Mouse (Mus musculus): Measurements from ENCODE around the gene Rad51ap1.

The Rad51ap1 gene

DNA sequence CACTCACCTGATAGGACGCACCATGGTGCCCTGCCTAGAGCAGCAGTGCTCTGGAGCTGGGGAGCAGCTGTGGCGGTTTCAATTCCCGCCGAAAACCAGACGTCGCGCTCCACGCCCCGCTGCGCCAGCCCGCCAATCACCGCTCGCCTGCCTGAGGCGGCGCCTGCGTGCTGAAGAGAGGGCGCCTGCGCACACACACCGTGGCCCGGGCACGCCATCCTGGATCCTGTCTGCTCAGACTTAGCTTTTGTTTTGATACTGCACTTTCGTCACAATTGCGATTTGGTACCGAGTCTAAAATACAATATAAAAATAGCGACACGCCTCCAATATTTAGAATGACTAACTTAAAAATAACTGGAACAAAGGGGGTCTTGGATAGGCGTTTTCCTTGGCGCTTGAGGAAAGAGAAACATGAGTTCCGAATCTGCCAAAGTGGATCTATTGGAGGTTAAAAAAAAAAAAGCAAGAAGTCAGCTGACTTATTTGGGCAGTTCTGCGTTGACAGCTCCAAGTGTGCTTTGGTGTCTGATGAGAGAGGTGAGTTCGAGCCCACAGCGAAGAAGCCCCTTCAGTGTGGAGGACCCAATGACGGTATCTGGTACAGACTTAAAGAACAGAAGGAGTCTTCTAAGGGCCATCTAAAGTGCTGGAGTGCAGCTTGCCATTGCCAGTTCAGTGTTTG, at the start of gene Rad51ap1, which contains the start of gene D6Wsu163e:
Rad51ap1 (minus strand) TSS at position 101 of the 685 bp plus-strand sequence.
D6Wsu163e (plus strand) TSS at position 476 of the 685 bp plus-strand sequence.
- peak; percentile 92 for DNase-seq (ENCODE audit: low spot score)

DNA sequence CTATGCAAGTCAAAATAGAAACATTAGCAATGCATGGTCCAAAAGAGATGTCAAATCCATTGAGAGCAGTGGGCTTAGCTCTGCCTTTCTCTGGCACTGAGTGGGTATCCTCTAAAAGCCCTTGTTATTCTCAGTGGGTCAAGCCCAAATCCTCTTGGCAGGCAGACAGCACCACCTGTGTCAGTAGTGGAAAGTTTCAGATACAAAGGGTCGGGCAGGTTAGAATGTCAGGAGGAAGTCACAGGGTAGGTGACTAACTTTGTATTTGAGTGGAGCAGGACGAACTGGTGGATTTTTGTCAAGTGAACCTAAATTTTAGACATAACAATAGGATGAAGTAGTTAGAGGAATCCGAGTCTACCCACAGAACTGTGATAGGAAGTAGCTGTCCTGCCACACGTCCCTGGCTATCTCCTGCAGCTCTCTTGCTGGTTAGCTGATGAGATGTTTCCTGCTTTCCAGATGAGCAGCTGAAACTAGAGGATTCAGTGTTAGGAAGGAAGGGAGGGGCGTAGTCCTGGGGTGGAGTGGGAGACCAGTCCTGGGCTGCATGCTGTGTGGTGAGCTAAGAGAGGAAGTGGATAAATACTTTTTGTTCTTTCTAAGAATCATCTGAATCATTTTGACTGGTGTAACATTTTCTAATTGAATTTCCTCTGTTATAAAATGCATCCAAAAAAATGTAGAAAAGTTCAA, 42.3 kb upstream of the Rad51ap1 start:
- no peak for DNase-seq (ENCODE audit: low spot score)

DNA sequence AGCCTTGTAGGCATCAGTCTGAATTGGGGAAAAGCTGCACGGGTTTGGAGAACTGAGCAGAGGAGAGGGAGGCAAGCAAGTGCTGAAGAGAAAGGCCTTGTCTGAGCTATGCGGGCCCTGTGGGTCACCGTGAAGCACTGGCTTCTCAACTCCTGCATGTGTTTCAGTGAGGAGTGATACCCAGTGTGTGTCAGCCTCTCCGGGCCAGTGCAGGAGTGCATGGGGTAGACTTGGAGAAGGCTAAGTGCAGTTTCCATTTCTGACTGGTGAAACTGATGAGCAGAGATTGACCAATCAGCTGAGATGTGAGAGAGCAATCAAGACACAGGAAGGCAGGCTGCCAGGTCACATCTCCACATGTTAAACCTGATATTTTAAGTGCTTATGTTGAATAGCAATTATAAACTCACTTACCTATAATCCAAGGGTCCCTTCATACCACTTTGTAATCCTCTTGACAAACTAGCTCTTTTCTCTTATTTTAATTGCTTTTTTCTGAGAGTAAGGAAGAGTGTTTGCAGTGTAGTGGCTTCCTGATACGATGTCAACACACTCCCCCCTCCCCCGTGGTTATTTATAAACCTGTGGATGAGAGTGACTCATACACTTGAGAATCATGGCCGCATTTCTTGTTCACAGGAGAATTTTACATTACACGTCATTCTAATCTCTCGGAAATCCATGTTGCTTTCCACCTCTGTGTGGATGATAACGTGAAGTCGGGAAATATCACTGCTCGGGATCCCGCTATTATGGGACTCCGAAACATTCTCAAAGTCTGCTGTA, 27.0 kb upstream of the Rad51ap1 start:
- no peak for DNase-seq (ENCODE audit: low spot score)

DNA sequence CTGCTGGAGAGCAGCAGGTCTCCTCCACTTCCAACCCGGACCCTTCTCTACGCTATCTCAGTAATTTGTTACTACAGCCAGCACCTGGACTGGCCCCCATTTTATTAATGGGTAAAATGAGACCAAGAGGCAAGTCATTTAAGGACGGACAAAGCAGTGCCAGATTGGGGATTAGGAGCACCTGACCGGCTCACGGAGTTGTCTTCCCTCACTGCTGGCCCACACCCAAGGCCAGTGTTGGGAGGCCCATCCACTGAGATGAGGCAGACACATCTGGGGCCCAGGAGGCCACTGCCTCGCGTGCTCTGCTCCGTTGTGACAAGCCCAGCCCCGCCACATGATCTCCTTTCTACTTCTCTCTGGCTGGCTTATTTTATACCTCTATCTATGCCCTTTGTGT, 24.0 kb upstream of the Rad51ap1 start:
- no peak for DNase-seq (ENCODE audit: low spot score)

DNA sequence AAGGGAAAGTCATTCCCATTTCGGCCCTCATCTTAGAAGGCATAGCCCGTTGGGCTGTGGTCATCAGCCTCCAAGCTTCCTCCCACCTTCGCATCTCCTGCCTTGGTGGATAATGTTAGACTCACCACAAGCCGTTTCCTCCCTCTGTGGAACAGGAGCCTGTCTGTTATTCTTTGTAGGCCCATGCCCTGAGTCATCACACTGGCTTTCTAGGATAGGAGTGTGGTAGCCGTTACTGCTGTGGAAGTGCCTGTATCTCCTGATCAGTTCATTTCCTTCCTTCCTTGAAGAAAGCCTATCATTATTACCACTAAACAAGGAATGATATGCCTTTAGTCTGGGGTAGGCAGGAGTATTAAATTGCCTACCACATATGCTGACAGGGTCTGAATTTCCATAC, 23.3 kb upstream of the Rad51ap1 start:
- DNase-seq (ENCODE audit: low spot score) = no peak

DNA sequence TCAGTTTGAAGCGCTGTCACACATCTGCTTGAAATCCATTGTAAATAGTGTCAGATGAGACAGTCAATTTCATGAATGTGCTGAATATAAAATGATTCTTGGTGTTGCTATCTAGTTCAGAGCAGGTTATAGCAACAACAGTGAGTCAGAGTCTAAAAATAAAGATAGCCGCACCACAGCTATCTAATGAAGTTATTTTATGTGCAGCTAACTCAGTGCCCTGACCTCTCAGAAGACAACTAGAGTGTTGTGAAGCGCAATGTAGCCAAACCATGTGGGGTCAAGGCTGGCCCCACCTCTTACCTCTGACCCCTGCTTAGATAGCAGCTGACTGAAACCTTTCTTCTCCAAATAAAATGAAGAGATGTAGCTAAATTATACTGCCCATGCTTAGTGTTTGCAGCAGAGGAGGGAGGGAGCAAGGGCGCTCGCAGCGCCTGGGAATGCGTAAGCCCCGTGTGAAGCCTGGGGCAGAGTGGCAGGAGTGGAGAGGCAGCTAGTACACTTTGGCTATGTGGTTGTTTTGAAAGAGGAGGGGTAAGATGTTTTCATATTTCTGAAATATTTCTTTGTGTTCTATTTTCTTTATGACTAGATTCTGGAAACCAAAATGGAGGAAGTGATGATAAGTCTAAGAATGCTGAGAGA, 22.1 kb upstream of the Rad51ap1 start:
- no peak for DNase-seq (ENCODE audit: low spot score)

DNA sequence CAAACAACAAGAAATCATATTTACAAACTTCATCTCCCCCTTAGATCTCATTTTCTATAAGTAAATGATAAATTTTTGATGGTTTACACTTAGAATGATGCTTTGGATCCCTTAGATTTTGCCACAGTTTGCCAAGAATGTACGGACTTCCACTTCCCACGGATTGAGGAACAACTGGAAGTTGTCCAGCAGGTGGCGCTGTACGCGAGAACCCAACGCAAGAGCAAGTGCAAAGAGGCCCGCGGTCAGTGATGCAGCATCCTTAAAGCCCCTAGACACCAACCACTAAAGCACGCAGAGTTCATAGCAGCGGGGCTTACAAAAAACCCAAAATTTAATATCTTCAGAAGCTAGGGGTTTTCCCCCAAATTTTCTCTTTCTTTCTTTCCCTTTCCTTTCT, 16.3 kb upstream of the Rad51ap1 start:
- peak; percentile 62 for DNase-seq (ENCODE audit: low spot score)

DNA sequence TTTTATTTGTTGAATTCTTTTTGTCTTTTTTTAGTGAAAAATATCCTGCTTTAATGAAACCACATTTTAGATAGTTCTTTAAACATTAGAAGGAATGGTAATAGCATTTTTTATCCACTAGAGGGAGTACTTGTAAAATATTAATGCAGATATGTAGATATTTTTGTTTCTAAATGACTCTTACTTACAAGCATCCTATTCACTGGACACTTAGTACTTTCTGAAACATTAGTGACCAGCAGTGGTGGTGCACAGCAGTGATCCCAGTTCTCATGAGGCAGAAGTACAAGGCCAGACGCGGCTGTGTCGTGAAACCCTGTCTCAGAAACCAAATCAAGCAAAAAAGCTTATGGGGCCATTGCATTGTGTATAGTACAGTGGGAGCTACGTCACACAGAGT, 8.9 kb upstream of the Rad51ap1 start:
- no peak for DNase-seq (ENCODE audit: low spot score)

DNA sequence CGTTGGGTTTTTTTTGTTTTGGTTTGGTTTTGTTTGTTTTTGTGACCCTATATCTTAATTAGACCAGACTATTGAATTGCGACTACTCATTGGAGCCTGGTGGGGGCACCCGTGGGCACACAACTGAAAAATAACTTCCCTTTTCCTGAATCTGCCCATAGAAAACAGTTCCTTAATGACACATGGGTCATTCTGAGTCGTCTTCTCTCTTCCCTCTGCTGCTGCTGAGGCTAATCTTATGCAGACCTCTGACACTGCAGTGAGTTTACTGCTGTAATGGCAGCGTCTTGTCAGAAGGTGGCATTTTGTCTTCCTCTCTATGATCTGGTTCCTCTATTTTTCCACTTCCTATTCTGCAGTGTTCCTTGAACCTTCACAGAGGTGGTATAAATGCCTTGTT, 1.1 kb upstream of the Rad51ap1 start:
- DNase-seq (ENCODE audit: low spot score) = peak; percentile 46

DNA sequence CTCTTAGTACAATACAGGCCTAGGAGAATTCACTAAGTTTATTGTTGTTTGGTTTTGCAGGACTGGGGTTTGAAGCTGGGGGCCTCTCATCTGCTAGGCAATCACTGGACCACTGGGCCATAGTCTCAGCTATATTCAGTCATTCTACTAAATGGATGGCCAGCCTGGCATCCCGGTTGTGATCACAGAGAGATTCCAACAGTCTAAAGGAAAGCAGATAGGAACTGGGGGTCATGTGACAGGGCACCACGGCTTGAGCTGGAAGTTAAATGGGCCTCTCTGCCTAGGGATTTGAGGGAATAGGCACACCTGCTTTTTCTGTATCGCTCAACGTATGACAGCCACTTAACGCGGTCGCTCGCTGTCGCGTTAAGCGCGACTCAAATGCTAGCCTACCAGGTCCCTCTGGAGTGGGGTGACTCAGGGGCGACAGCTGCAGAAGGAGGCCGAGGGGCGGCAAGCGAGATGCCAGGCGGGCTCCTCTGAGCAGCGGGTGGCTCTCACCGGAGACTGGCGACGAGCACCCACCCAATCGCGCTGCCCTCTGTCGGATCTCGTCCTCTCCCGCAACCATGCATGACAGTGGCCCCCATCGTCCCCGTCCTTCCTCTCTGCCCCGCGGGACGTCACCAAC, 417 bp downstream of the Rad51ap1 start:
- peak; percentile 49 for DNase-seq (ENCODE audit: low spot score)

DNA sequence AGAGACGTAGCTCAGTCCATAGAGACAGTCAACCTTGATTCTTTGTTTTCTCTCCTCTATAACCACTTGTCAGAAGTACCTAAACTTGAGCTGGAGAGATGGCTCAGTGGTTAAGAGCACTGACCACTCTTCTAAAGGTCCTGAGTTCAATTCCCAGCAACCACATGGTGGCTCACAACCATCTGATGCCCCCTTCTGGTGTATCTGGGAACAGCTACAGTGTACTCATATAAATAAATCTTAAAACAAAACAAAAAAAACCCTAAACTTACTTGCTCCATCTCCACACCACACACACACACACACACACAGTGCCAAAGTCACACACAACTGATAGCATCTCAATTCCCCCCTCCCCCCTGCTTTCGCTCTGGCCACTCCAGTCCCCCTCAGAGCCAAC, 1.3 kb downstream of the Rad51ap1 start:
- DNase-seq (ENCODE audit: low spot score) = no peak

DNA sequence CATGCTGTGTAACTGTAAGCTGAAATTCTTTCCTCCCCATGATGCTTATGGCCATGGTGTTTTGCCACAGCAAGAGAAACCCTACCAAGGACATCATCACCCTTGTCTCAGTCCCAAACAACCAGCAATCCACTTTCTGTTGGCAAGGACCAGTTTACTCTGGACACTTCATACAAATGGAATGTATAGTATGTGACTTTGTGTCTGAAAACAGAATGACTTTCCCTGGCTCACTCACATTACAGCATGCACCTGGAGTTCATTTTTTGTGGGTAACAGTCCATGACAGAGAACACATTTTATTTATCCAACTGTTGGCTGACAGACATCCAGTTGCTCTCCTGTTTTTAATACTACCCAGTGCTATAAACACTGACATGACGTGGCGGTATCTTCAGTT, 6.5 kb downstream of the Rad51ap1 start:
- DNase-seq (ENCODE audit: low spot score) = no peak

DNA sequence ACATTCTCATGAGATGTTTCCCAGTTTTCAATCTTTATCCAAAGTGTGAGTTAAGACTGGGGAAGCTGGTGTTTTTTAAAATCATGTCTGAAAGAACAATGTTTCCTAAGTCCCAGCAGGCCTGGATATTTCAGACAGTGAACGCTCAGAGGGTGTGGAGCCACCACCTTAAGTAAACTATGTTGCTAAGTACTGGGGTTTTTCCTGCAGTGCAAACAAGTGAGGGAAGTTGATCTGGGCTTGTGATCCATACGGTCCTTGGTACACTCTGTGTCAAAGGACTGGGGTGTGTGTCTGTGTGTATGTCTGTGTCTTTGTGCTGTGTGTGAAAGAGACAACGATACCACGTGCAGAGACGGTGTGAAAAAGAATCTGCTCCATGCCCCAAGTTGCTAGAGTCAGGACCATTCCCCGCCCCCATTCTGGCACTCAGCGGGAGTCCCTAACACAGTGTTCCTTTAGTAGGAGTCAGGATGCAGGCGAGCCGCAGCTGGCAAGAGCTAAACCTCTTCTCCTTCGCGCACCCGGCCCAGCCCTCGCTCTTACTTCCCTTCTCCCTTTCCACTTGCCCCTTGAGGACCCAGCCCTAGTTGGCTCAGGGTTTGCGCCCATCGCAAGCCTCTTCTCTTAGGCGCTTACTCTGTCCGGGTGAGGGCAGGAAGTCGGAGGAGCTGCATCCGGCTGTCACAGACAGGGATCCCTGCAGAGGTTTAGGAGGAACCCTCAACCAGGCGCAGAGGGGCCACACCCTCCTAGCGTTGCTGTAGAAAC, 18.1 kb downstream of the Rad51ap1 start, which contains the start of gene Dyrk4:
Dyrk4 (minus strand) TSS at position 729 of the 771 bp plus-strand sequence.
- no peak for DNase-seq (ENCODE audit: low spot score)

DNA sequence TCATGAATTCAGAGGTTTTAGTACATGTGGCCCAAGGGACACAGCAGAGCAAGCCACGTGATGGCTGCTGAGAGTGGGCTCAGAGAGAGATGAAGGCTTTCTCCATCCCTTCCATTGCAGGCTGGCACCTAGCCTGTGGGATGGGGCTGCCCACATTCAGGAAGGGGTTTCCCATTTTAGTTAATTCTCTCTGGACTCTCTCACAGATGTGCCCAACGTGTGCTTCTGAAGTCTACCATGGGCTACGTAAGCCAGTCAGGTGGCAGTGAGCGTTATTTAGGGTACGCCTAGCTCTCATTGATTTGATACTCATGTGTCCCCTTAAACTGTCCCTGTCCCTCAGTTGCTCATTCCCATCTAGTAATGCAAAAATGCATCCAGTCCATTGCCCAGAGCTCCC, 24.5 kb downstream of the Rad51ap1 start:
- no peak for DNase-seq (ENCODE audit: low spot score)

DNA sequence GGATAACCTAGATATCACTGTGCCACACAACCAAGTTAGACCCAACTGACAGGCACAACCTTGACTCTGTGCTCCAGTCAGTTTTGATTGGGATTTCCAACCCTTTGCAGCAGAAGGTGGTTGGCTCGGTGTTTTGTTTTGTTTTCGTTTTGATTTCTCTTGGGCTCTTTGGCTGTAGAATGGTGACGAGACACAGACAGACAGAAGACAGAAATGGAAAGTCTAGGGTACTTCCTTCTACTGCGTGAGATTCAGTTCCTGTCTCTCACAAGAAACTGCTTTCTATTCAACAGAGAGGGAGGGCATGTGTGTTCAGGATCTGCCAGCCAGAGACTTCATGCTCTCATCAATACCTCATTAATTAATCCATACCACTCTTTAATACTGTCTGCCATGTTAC, 28.7 kb downstream of the Rad51ap1 start:
- DNase-seq (ENCODE audit: low spot score) = no peak

DNA sequence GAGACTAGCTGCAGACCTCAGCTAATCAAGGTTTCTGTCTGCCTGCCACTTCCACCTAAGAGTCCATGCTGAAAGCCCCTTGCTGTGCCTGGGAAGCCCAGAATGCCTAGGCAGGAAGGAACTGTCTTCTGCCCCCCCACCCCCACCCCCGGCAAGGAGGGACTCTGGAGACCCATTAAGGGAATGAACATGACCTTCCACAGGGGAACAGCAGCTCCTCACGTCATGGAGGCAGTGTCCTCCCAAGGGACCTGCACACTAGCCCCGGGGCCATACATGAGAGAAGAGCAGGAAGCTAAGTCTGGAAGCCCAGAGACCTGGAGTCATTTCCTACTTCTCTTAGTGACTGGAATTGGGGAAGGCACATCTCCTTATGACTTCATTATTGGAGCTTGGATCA, 31.5 kb downstream of the Rad51ap1 start:
- DNase-seq (ENCODE audit: low spot score) = no peak

DNA sequence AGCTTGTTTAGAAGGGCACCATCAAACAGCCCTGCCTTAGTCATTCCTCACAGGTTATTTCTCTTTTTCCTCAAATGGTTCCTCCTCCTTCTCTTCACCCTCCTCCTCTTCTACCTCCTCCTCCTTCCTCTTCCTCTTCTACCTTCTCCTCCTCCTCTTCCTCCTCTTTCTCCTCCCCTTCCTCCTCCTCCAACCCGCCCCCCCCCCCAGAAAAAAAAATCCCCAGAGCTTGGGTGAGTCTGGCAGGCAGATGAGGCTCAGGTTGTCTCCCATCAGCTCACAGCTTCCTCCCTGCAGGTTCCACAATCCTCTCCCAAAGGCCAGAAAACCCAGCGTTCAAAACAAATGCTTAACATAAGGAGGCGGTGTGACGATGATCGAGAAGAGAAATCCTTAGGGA, 32.0 kb downstream of the Rad51ap1 start:
- DNase-seq (ENCODE audit: low spot score) = no peak

DNA sequence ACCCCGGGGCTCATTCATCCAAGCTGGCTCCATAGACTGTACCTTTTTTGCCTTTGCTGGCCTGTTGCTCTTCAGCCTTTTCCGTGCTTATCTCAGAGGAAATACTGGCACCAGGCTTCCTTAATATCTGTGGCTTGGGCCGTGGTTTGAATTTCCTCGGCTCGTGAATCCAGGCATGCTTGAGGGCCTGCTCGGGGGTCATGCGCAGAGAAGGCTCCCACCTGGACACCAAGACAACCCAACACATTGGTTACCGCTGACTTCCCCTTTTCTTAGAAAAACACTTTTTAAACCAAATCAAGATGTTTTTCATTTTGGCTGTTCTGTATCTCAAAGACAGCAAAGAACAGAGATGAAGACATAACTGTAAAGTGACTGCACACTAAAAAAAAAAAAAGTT, 62.3 kb downstream of the Rad51ap1 start:
- no peak for DNase-seq (ENCODE audit: low spot score)
